Mouse (Mus musculus): ENCODE measurements around the gene Cmas. TPM values are rescaled to one million over a fixed set of nuclear protein-coding genes. Genes with fewer than 3 reads are reported as not detected.
A peak's percentile ranks its signal among the peaks of the same experiment; 100 is the strongest.

The Cmas gene
- 71.1 and 71.8 TPM in 2 replicates for polyA plus RNA-seq (2014; fragmentation: Nextera tagmentation; extraction: Ambion mirVana)

- peak within 1 kb of the TSS; percentile 87 for H3K4me3 ChIP-seq (ENCODE audit: low read depth, low read length)
- H3K9me3 ChIP-seq (ENCODE audit: low read depth, low read length): no peaks in the 10 kb centered on the region
- DNase-seq: peak; percentile 93
- H3K9ac ChIP-seq: peak within 1 kb of the TSS; percentile 88
- peak; percentile 96 for ATAC-seq (ENCODE audit: insufficient read depth)
- no peak for TF ChIP-seq CTCF (IDR thresholded peaks at IDR 0.05; ENCODE audit: low read depth)
- WGBS: under 1% methylated on average over 57 of the region's 68 CpGs
- peaks cover 22% of the 10 kb centered on the region for H3K36me3 ChIP-seq (ENCODE audit: insufficient read depth)
- peak within 1 kb of the TSS; percentile 74 for H3K27ac ChIP-seq (ENCODE audit: low read depth)
- H3K27me3 ChIP-seq (ENCODE audit: insufficient read depth, low read length): 0 out of 2 replicates have a peak, but pooled peaks cover 4% of the 10 kb centered on the region
- peak within 1 kb of the TSS; percentile 70 for H3K4me2 ChIP-seq
- peaks cover 4% of the 10 kb centered on the region; the same call in 1 of the 2 replicates for H3K4me1 ChIP-seq (ENCODE audit: insufficient read depth)
Observed at GRCm38 (mm10) chr6:142756507-142757333, at the start of gene Cmas. Cmas (plus strand) TSS chr6:142756686.

GRCm38 (mm10) chr6:142706688-142707087, 49.8 kb upstream of the Cmas start:
- no peaks in the 10 kb centered on the region for H3K27me3 ChIP-seq (ENCODE audit: insufficient read depth, low read length)
- no peak overlapping the region for H3K4me3 ChIP-seq (ENCODE audit: low read depth, low read length)
- H3K36me3 ChIP-seq (ENCODE audit: insufficient read depth): no peaks in the 10 kb centered on the region
- WGBS: 80% methylated on average over 3 of the region's 3 CpGs
- H3K9me3 ChIP-seq (ENCODE audit: low read depth, low read length): no peaks in the 10 kb centered on the region
- DNase-seq (no peak), ATAC-seq (ENCODE audit: insufficient read depth) (no peak)
- H3K4me1 ChIP-seq (ENCODE audit: insufficient read depth): 0 out of 2 replicates have a peak, but pooled peaks cover 3% of the 10 kb centered on the region
- no peak overlapping the region for H3K4me2 ChIP-seq
- peak; percentile 44 for TF ChIP-seq CTCF (IDR thresholded peaks at IDR 0.05; ENCODE audit: low read depth)
- H3K27ac ChIP-seq (ENCODE audit: low read depth): no peak overlapping the region
- H3K9ac ChIP-seq: no peak overlapping the region

- no peaks in the 10 kb centered on the region for H3K27me3 ChIP-seq (ENCODE audit: insufficient read depth, low read length)
- TF ChIP-seq CTCF (IDR thresholded peaks at IDR 0.05; ENCODE audit: low read depth): no peak
- no peak for ATAC-seq (ENCODE audit: insufficient read depth)
- no peak overlapping the region for H3K27ac ChIP-seq (ENCODE audit: low read depth)
- no peak overlapping the region for H3K4me3 ChIP-seq (ENCODE audit: low read depth, low read length)
- no peak overlapping the region for H3K9ac ChIP-seq
- H3K36me3 ChIP-seq (ENCODE audit: insufficient read depth): no peaks in the 10 kb centered on the region
- H3K4me1 ChIP-seq (ENCODE audit: insufficient read depth): 0 out of 2 replicates have a peak, but pooled peaks cover 3% of the 10 kb centered on the region
- H3K9me3 ChIP-seq (ENCODE audit: low read depth, low read length): no peaks in the 10 kb centered on the region
- no peak for DNase-seq
- no peak overlapping the region for H3K4me2 ChIP-seq
- 65% methylated on average over 6 of the region's 6 CpGs for WGBS
Observed at GRCm38 (mm10) chr6:142708369-142708768, 48.1 kb upstream of the Cmas start.

GRCm38 (mm10) chr6:142710690-142711089, 45.8 kb upstream of the Cmas start:
- no peak overlapping the region for H3K4me3 ChIP-seq (ENCODE audit: low read depth, low read length)
- 69% methylated on average over 6 of the region's 6 CpGs for WGBS
- no peaks in the 10 kb centered on the region for H3K27me3 ChIP-seq (ENCODE audit: insufficient read depth, low read length)
- peak; percentile 51; the same call in 1 of the 2 replicates for ATAC-seq (ENCODE audit: insufficient read depth)
- no peak overlapping the region; the same call in 1 of the 2 replicates for H3K4me2 ChIP-seq
- 0 out of 2 replicates have a peak, but pooled peaks cover 3% of the 10 kb centered on the region for H3K4me1 ChIP-seq (ENCODE audit: insufficient read depth)
- no peak for TF ChIP-seq CTCF (IDR thresholded peaks at IDR 0.05; ENCODE audit: low read depth)
- H3K9me3 ChIP-seq (ENCODE audit: low read depth, low read length): no peaks in the 10 kb centered on the region
- no peak for DNase-seq
- H3K27ac ChIP-seq (ENCODE audit: low read depth): peak overlapping the region; percentile 71
- H3K9ac ChIP-seq: no peak overlapping the region
- H3K36me3 ChIP-seq (ENCODE audit: insufficient read depth): no peaks in the 10 kb centered on the region

- 21% methylated on average over 4 of the region's 4 CpGs for WGBS
- Histone ChIP-seq H3K36me3 (ENCODE audit: insufficient read depth) (no peaks in the 10 kb centered on the region), H3K27ac (ENCODE audit: low read depth) (peak overlapping the region; percentile 71; the same call in 1 of the 2 replicates), H3K27me3 (ENCODE audit: insufficient read depth, low read length) (no peaks in the 10 kb centered on the region), H3K4me3 (ENCODE audit: low read depth, low read length) (no peak overlapping the region), H3K9ac (no peak overlapping the region), H3K9me3 (ENCODE audit: low read depth, low read length) (no peaks in the 10 kb centered on the region), H3K4me2 (no peak overlapping the region), H3K4me1 (ENCODE audit: insufficient read depth) (0 out of 2 replicates have a peak, but pooled peaks cover 3% of the 10 kb centered on the region)
- TF ChIP-seq CTCF (IDR thresholded peaks at IDR 0.05; ENCODE audit: low read depth): no peak
- ATAC-seq (ENCODE audit: insufficient read depth): 0 out of 2 replicates have a peak, but pooled peaks have one; percentile 21
- peak; percentile 71 for DNase-seq
Observed at GRCm38 (mm10) chr6:142711106-142711505, 45.4 kb upstream of the Cmas start.

GRCm38 (mm10) chr6:142715026-142715425, 41.5 kb upstream of the Cmas start:
- Histone ChIP-seq H3K9me3 (ENCODE audit: low read depth, low read length) (no peaks in the 10 kb centered on the region), H3K27ac (ENCODE audit: low read depth) (no peak overlapping the region), H3K4me3 (ENCODE audit: low read depth, low read length) (no peak overlapping the region), H3K9ac (no peak overlapping the region), H3K36me3 (ENCODE audit: insufficient read depth) (no peaks in the 10 kb centered on the region), H3K4me1 (ENCODE audit: insufficient read depth) (0 out of 2 replicates have a peak, but pooled peaks cover 3% of the 10 kb centered on the region), H3K27me3 (ENCODE audit: insufficient read depth, low read length) (no peaks in the 10 kb centered on the region), H3K4me2 (no peak overlapping the region)
- no peak for ATAC-seq (ENCODE audit: insufficient read depth)
- whole genome bisulfite sequencing: 32% methylated on average over 8 of the region's 8 CpGs
- DNase-seq: peak; percentile 49
- no peak for TF ChIP-seq CTCF (IDR thresholded peaks at IDR 0.05; ENCODE audit: low read depth)

- Histone ChIP-seq H3K36me3 (ENCODE audit: insufficient read depth) (no peaks in the 10 kb centered on the region), H3K27me3 (ENCODE audit: insufficient read depth, low read length) (no peaks in the 10 kb centered on the region), H3K27ac (ENCODE audit: low read depth) (no peak overlapping the region), H3K4me1 (ENCODE audit: insufficient read depth) (no peaks in the 10 kb centered on the region), H3K9me3 (ENCODE audit: low read depth, low read length) (no peaks in the 10 kb centered on the region), H3K9ac (no peak overlapping the region), H3K4me2 (no peak overlapping the region), H3K4me3 (ENCODE audit: low read depth, low read length) (no peak overlapping the region)
- WGBS: 43% methylated on average over 4 of the region's 4 CpGs
- ATAC-seq (ENCODE audit: insufficient read depth): no peak
- DNase-seq: peak; percentile 80
- no peak for TF ChIP-seq CTCF (IDR thresholded peaks at IDR 0.05; ENCODE audit: low read depth)
Observed at GRCm38 (mm10) chr6:142717186-142717585, 39.3 kb upstream of the Cmas start.

Measured in lung, embryonic 14.5 days (tissue).